Mouse (Mus musculus): Measurements from ENCODE around the gene Stxbp2.

DNA sequence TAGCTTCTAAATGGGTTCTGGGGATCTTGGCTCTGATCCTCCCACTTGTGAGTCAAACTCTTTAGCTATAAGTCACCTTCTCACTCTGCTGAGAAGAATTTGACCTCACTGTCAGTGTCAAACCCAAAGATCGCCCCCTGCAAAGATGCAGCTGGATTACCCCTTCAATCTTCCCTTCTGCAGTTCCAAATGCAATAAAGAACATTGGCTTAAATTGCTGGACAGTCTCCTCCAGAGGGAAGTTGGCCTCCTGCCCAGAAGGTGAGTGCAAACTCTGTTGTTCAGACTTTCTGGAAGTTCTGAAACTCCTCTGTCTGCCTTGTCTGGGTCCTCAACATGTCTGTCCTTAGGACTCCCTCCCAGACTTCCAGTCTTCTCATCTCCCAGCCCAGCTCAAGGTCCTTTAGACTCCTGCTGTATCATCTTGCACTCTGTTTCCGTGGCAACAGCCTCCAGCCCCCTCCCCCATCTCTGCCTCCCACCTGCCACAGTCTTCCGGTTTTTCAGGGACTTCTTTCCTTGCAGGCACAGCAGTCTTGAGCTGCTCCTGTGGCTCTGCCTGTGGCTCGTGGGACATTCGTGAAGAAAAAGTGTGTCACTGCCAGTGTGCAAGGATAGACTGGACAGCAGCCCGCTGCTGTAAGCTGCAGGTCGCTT is 26.1 kb downstream of the Stxbp2 start:
- no peak for TF ChIP-seq CTCF (IDR thresholded peaks at IDR 0.05; ENCODE audit: low read depth)
- no peak for TF ChIP-seq EP300 (IDR thresholded peaks at IDR 0.05; ENCODE audit: low read depth)

Measured in liver, embryonic 14.5 days (tissue).